Mouse (Mus musculus): Measurements from ENCODE around the gene D230025D16Rik.

- no peak for TF ChIP-seq CTCF (IDR thresholded peaks at IDR 0.05; ENCODE audit: borderline replicate concordance, insufficient read depth, low read length)
- no peak for TF ChIP-seq POLR2A (IDR thresholded peaks at IDR 0.05; ENCODE audit: low read depth, low read length)
Measured at GRCm38 (mm10) chr8:105286907-105287306, 62.0 kb downstream of the D230025D16Rik start.

Measured in embryonic fibroblast, embryonic 13.5 days (primary cell).